Mouse (Mus musculus): ENCODE results near the gene Cdhr4.

DNA sequence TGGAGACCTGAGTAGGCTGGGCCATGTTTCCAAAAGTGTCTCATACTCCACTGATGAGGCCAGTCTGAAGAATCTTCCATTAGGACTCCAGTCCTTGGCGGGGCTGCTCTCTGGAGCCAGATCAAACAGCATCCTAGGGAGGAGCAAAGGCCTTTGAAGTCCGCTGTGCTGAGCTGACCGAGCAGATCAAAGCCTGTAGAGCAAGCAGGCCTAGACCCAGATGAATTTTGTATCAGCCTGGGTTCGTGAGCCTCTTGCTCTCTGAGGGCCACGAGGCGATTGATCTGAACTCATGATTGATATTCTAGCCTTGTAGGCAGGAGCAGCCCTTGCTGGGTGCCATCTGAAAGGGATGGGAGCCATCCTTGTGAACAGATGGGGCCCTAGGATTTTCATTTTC is 32.4 kb upstream of the Cdhr4 start:
- TF ChIP-seq CTCF (IDR thresholded peaks at IDR 0.05; ENCODE audit: low read depth): no peak
- TF ChIP-seq EP300 (IDR thresholded peaks at IDR 0.05; ENCODE audit: low read depth): no peak
